Mouse (Mus musculus): ENCODE measurements at regions not wholly inside any gene's neighbourhood (a gene's known extent, or its start where the extent isn't known, plus 50 kb on each side); places are given as distances from the start of the nearest gene placed in this dataset.

DNA sequence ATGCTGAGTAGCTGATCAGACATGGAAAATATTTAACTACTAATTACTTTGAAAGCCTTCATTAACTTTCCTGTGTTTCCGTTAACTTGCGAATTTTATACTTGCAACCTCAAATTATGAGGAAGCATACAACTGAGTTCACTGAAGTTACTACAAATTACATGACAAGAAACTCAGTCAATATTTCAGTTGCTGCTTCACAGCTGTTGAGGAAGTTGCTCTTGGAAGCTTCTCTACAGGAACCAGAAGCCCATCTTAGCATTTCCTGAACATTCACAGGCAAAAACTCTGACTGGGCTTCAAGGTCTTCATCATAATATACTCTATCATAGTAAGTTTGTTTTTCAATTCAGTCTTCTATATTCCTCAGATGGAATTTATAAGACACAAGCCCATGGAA is 426.1 kb downstream of the Lipi start:
- TF ChIP-seq GATA1 (IDR thresholded peaks at IDR 0.05; ENCODE audit: borderline replicate concordance, low read length) (no peak), FLI1 (IDR thresholded peaks at IDR 0.05; ENCODE audit: low read length) (no peak)
